Mouse (Mus musculus): ENCODE measurements around the gene Prr23a3.

DNA sequence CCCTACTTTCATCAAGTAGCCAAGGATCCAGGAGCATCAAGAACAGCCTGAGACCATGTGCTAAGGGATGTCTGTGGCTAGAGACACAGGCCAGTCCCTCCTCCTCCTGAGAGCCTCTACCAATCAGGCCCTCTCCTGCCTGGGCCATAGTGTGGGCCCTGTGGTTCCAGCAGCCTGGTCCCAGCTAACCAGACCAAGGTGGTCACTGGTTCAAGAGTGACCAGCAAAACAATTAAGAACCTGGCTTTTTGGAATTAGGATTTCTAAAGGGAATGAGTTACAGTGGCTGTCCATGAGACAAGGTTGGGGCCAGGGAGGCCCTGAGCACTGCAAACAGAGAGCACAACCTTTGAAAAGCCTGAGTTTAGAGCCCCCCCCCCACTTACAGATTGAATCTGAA, 43.5 kb upstream of the Prr23a3 start:
- TF ChIP-seq CTCF (IDR thresholded peaks at IDR 0.05) (no peak), EP300 (IDR thresholded peaks at IDR 0.05) (no peak)
